Mouse (Mus musculus) splenic B cell, adult 2 months (primary cell): ENCODE results near the gene Smarcc2.

Experiments
- DNase-seq: peaks from one replicate; pipeline ENCODE4 v3.0.0-alpha.2; 2011; ENCODE audit warnings: low read depth, low spot score
- H3K27me3 ChIP-seq: 2 replicates; pipeline ENCODE4 v1.6.1; 2012; ENCODE audit warnings: mild to moderate bottlenecking, low read length, moderate library complexity, mixed read lengths; ENCODE audit not compliant: control insufficient read depth, poor library complexity, insufficient read depth, severe bottlenecking
- H3K36me3 ChIP-seq: 2 replicates; pipeline ENCODE4 v1.6.1; 2012; ENCODE audit warnings: mild to moderate bottlenecking, low read length, moderate library complexity, mixed read lengths; ENCODE audit not compliant: control insufficient read depth, poor library complexity, insufficient read depth, severe bottlenecking

The Smarcc2 gene

GRCm38 (mm10) chr10:128526366-128527356 is 67.6 kb downstream of the Smarcc2 start:
- no peaks in the 10 kb centered on the region for H3K27me3 ChIP-seq
- DNase-seq = peak; percentile 46
- peaks cover 4% of the 10 kb centered on the region for H3K36me3 ChIP-seq

GRCm38 (mm10) chr10:128535206-128535605 is 76.2 kb downstream of the Smarcc2 start:
- Histone ChIP-seq H3K36me3 (no peaks in the 10 kb centered on the region), H3K27me3 (no peaks in the 10 kb centered on the region)
- peak; percentile 35 for DNase-seq

GRCm38 (mm10) chr10:128535624-128536265 is 76.7 kb downstream of the Smarcc2 start:
- peak; percentile 80 for DNase-seq
- H3K36me3 ChIP-seq = no peaks in the 10 kb centered on the region
- no peaks in the 10 kb centered on the region for H3K27me3 ChIP-seq

GRCm38 (mm10) chr10:128536266-128536940 is 77.4 kb downstream of the Smarcc2 start:
- DNase-seq = peak; percentile 95
- no peaks in the 10 kb centered on the region for H3K36me3 ChIP-seq
- H3K27me3 ChIP-seq = no peaks in the 10 kb centered on the region

GRCm38 (mm10) chr10:128538340-128538870 is 79.4 kb downstream of the Smarcc2 start:
- H3K27me3 ChIP-seq = no peaks in the 10 kb centered on the region
- H3K36me3 ChIP-seq = no peaks in the 10 kb centered on the region; the same call in 1 of the 2 replicates
- DNase-seq = no peak
